Comparison of ENCODE assay signal across 10 mouse cellular contexts in genomic region chr9:46215338-46216322, GRCm38 (mm10). TPM values are rescaled to one million over a fixed set of nuclear protein-coding genes. Genes with fewer than 3 reads are reported as not detected.
A peak's percentile ranks its signal among the peaks of the same experiment; 100 is the strongest.
DNase-seq lines count a peak whose midpoint lies in the region; ATAC-seq and TF ChIP-seq lines count a peak whose summit lies in the region.
"Had no signal": no experiment of that assay in that cellular context is flagged by ENCODE, and none has a peak within 500 bp of the region (broad histone marks: within the 10 kb centered on the region; RNA-seq: fewer than 3 reads in every experiment).

No protein-coding gene starts in this region.

- H3K4me3 ChIP-seq in layer of hippocampus, adult 2 months = no peak overlapping the region
- no peak overlapping the region for H3K4me3 ChIP-seq in forebrain, embryonic 14.5 days (ENCODE audit: low read depth, low read length)
- H3K4me3 ChIP-seq: forebrain, embryonic 15.5 days had no signal

- no peaks in the 10 kb centered on the region for H3K4me1 ChIP-seq in forebrain, embryonic 14.5 days (ENCODE audit: control insufficient read depth, insufficient read depth, low read length)
- H3K4me1 ChIP-seq: forebrain, embryonic 15.5 days had no signal

- no peak overlapping the region for H3K27ac ChIP-seq in layer of hippocampus, adult 2 months
- no peak overlapping the region for H3K27ac ChIP-seq in forebrain, embryonic 14.5 days (ENCODE audit: low read depth, low read length)
- H3K27ac ChIP-seq: forebrain, embryonic 15.5 days had no signal

- H3K36me3 ChIP-seq in forebrain, embryonic 14.5 days (ENCODE audit: control insufficient read depth, insufficient read depth, low read length) = peaks cover 35% of the 10 kb centered on the region

- no peaks in the 10 kb centered on the region for H3K9me3 ChIP-seq in forebrain, embryonic 14.5 days (replicated peaks; ENCODE audit: control insufficient read depth, low read length)
- H3K9me3 ChIP-seq: forebrain, embryonic 15.5 days had no signal

- WGBS in forebrain, embryonic 14.5 days = 89% methylated on average over 11 of the region's 11 CpGs

- H3K4me2 ChIP-seq in forebrain, embryonic 14.5 days (ENCODE audit: low read length) = no peak overlapping the region
- H3K4me2 ChIP-seq: forebrain, embryonic 15.5 days had no signal

- peak; percentile 66 for DNase-seq in adrenal gland, adult 2 months
- DNase-seq in adrenal gland, adult 8-10 months = no peak
- DNase-seq in layer of hippocampus, adult 2 months (ENCODE audit: low spot score in 2 of 2) = peak; percentile 49 to 64
- DNase-seq in layer of hippocampus, postnatal 10 days (ENCODE audit: low spot score in 2 of 2) = no peak
- peak; percentile 74 for DNase-seq in fat pad, adult 2 months (ENCODE audit: extremely low read depth, low read depth, low spot score)
- DNase-seq in forebrain, embryonic 14.5 days (ENCODE audit: low spot score) = no peak

- H3K9ac ChIP-seq in forebrain, embryonic 14.5 days (ENCODE audit: low read length) = no peak overlapping the region
- H3K9ac ChIP-seq: forebrain, embryonic 15.5 days had no signal

- no peak for TF ChIP-seq CTCF in layer of hippocampus, adult 2 months (conservative IDR thresholded peaks at IDR 0.05)

- peak; percentile 64 for ATAC-seq in megakaryocyte progenitor cell, adult 5-6 weeks (replicated peaks; ENCODE audit: poor library complexity)
- ATAC-seq in inflammation-experienced regulatory T-cells, adult 6 months = no peak
- ATAC-seq in forebrain, embryonic 14.5 days = no peak
- ATAC-seq: forebrain, embryonic 15.5 days had no signal

- no peaks in the 10 kb centered on the region for H3K27me3 ChIP-seq in forebrain, embryonic 14.5 days (replicated peaks; ENCODE audit: control insufficient read depth, insufficient read depth, low read length)
- H3K27me3 ChIP-seq: forebrain, embryonic 15.5 days had no signal

RNA-seq across cellular contexts. Expression of gene Apoa1, which starts 12.8 kb away (rescaled TPM):
- 10 to 100 TPM in 1 of 2 experiments, 1 to 10 TPM in 1; 1.7 to 37.3 TPM for total RNA-seq in adrenal gland, adult 2 months (2021)
- polyA plus RNA-seq in adrenal gland, adult 2 months (2012; rRNA removed) = 0.75 and 5.6 TPM in 2 replicates
- 1 to 10 TPM in 3 of 4 experiments, not detected in 1; 1.2 to 3.5 (median 1.5) TPM for total RNA-seq in adrenal gland, adult 8-10 months (2022)
- total RNA-seq in layer of hippocampus, adult 2 months (2021) = not detected
- under 1 TPM; 0.33 to 0.94 TPM for total RNA-seq in layer of hippocampus, postnatal 10 days (2021)
- not detected in 2 replicates for total RNA-seq in megakaryocyte progenitor cell, adult 5-6 weeks (2015)
- not detected in 2 replicates for total RNA-seq in megakaryocyte progenitor cell, adult 5-6 weeks (2017)
- not detected for polyA plus RNA-seq in inflammation-experienced regulatory T-cells, adult 6 months (2017; shearing (Covaris generic))
- 1.6 and 2.0 TPM in 2 replicates for polyA plus RNA-seq in forebrain, embryonic 14.5 days (2014; fragmentation: Nextera tagmentation; extraction: Ambion mirVana)

RNA-seq across cellular contexts. Expression of gene Apoc3, which starts 19.8 kb away (rescaled TPM):
- 10 to 100 TPM in 1 of 2 experiments, 1 to 10 TPM in 1; 4.6 to 20.4 TPM for total RNA-seq in adrenal gland, adult 2 months (2021)
- 4.8 and 6.1 TPM in 2 replicates for polyA plus RNA-seq in adrenal gland, adult 2 months (2012; rRNA removed)
- 1 to 10 TPM in 3 of 4 experiments, not detected in 1; 1.5 to 4.7 (median 4.2) TPM for total RNA-seq in adrenal gland, adult 8-10 months (2022)
- 1 to 10 TPM in 1 of 2 experiments, not detected in 1; 1.0 TPM for total RNA-seq in layer of hippocampus, adult 2 months (2021)
- not detected for total RNA-seq in layer of hippocampus, postnatal 10 days (2021)
- not detected in 2 replicates for total RNA-seq in megakaryocyte progenitor cell, adult 5-6 weeks (2015)
- total RNA-seq in megakaryocyte progenitor cell, adult 5-6 weeks (2017) = not detected in 2 replicates
- not detected for polyA plus RNA-seq in inflammation-experienced regulatory T-cells, adult 6 months (2017; shearing (Covaris generic))
- not detected in 2 replicates for polyA plus RNA-seq in forebrain, embryonic 14.5 days (2014; fragmentation: Nextera tagmentation; extraction: Ambion mirVana)
- polyA plus RNA-seq: forebrain, embryonic 15.5 days had no signal

RNA-seq across cellular contexts. Expression of gene Apoa4, which starts 24.9 kb away (rescaled TPM):
- total RNA-seq in adrenal gland, adult 2 months (2021) = under 1 TPM in 1 of 2 experiments, not detected in 1; 0.26 TPM
- polyA plus RNA-seq in adrenal gland, adult 2 months (2012; rRNA removed) = 0.11 and 0.35 TPM in 2 replicates
- under 1 TPM in 1 of 4 experiments, not detected in 3; 0.16 TPM for total RNA-seq in adrenal gland, adult 8-10 months (2022)
- total RNA-seq in layer of hippocampus, adult 2 months (2021) = not detected
- total RNA-seq in layer of hippocampus, postnatal 10 days (2021) = not detected
- total RNA-seq in megakaryocyte progenitor cell, adult 5-6 weeks (2015) = not detected in 2 replicates
- total RNA-seq in megakaryocyte progenitor cell, adult 5-6 weeks (2017) = not detected in 2 replicates
- not detected for polyA plus RNA-seq in inflammation-experienced regulatory T-cells, adult 6 months (2017; shearing (Covaris generic))
- not detected in 2 replicates for polyA plus RNA-seq in forebrain, embryonic 14.5 days (2014; fragmentation: Nextera tagmentation; extraction: Ambion mirVana)
- total RNA-seq: left cerebral cortex, postnatal 14 days had no signal
- polyA plus RNA-seq: forebrain, embryonic 15.5 days had no signal

RNA-seq across cellular contexts. Expression of gene Apoa5, which starts 52.8 kb away (rescaled TPM):
- 1 to 10 TPM in 1 of 2 experiments, under 1 TPM in 1; 0.17 to 3.6 TPM for total RNA-seq in adrenal gland, adult 2 months (2021)
- 0.32 and 3.0 TPM in 2 replicates for polyA plus RNA-seq in adrenal gland, adult 2 months (2012; rRNA removed)
- total RNA-seq in adrenal gland, adult 8-10 months (2022) = under 1 TPM in 2 of 4 experiments, not detected in 2; 0.10 to 0.41 TPM
- not detected for total RNA-seq in layer of hippocampus, adult 2 months (2021)
- total RNA-seq in layer of hippocampus, postnatal 10 days (2021) = not detected
- not detected in 2 replicates for total RNA-seq in megakaryocyte progenitor cell, adult 5-6 weeks (2015)
- not detected in 2 replicates for total RNA-seq in megakaryocyte progenitor cell, adult 5-6 weeks (2017)
- not detected for polyA plus RNA-seq in inflammation-experienced regulatory T-cells, adult 6 months (2017; shearing (Covaris generic))
- not detected in 2 replicates for polyA plus RNA-seq in forebrain, embryonic 14.5 days (2014; fragmentation: Nextera tagmentation; extraction: Ambion mirVana)
- total RNA-seq: left cerebral cortex, postnatal 14 days had no signal
- polyA plus RNA-seq: forebrain, embryonic 15.5 days had no signal

RNA-seq across cellular contexts. Expression of gene Zpr1, which starts 57.2 kb away (rescaled TPM):
- 10 to 100 TPM; 38.1 to 84.6 TPM for total RNA-seq in adrenal gland, adult 2 months (2021)
- polyA plus RNA-seq in adrenal gland, adult 2 months (2012; rRNA removed) = 26.2 and 27.3 TPM in 2 replicates
- 10 to 100 TPM; 42.2 to 44.5 (median 42.9) TPM for total RNA-seq in adrenal gland, adult 8-10 months (2022)
- total RNA-seq in layer of hippocampus, adult 2 months (2021) = 10 to 100 TPM; 34.4 to 41.1 TPM
- 10 to 100 TPM; 39.1 to 39.3 TPM for total RNA-seq in layer of hippocampus, postnatal 10 days (2021)
- total RNA-seq in megakaryocyte progenitor cell, adult 5-6 weeks (2015) = 37.9 and 39.9 TPM in 2 replicates
- 35.1 and 39.7 TPM in 2 replicates for total RNA-seq in megakaryocyte progenitor cell, adult 5-6 weeks (2017)
- polyA plus RNA-seq in inflammation-experienced regulatory T-cells, adult 6 months (2017; shearing (Covaris generic)) = 10 to 100 TPM; 30.3 to 38.3 (median 37.5) TPM
- 68.8 and 70.1 TPM in 2 replicates for polyA plus RNA-seq in forebrain, embryonic 14.5 days (2014; fragmentation: Nextera tagmentation; extraction: Ambion mirVana)

Comparison
In these comparisons a context has a peak if more than half of its experiments do, and no peak if none do; other contexts are left out.
1. DNase-seq: peak in adrenal gland, adult 2 months (single experiment), layer of hippocampus, adult 2 months (2 of 2) and fat pad, adult 2 months (single experiment); none in adrenal gland, adult 8-10 months (single experiment), layer of hippocampus, postnatal 10 days (0 of 2) and forebrain, embryonic 14.5 days (single experiment).